Mouse (Mus musculus) heart, adult 2 months (tissue): ENCODE measurements around the gene Atad5.

Experiments used
- CTCF ChIP-seq: fragments of 200-600 bp; IDR thresholded peaks from 2 replicates; pipeline ENCODE4 v1.8.1; 2022; ENCODE audit warnings: antibody characterized with exemption, mild to moderate bottlenecking, moderate library complexity
- POLR2A ChIP-seq: fragments of 200-500 bp; IDR thresholded peaks from 2 replicates; pipeline ENCODE4 v1.6.1; 2011; ENCODE audit warnings: mild to moderate bottlenecking, low read depth, low read length, control low read depth; ENCODE audit not compliant: insufficient read depth

GRCm38 (mm10) chr11:80042615-80043418 lies 46.4 kb upstream of the Atad5 start:
- peak; percentile 86 for TF ChIP-seq CTCF
- TF ChIP-seq POLR2A = no peak
